ENCODE assay signal across 14 mouse cellular contexts in the genomic region with DNA sequence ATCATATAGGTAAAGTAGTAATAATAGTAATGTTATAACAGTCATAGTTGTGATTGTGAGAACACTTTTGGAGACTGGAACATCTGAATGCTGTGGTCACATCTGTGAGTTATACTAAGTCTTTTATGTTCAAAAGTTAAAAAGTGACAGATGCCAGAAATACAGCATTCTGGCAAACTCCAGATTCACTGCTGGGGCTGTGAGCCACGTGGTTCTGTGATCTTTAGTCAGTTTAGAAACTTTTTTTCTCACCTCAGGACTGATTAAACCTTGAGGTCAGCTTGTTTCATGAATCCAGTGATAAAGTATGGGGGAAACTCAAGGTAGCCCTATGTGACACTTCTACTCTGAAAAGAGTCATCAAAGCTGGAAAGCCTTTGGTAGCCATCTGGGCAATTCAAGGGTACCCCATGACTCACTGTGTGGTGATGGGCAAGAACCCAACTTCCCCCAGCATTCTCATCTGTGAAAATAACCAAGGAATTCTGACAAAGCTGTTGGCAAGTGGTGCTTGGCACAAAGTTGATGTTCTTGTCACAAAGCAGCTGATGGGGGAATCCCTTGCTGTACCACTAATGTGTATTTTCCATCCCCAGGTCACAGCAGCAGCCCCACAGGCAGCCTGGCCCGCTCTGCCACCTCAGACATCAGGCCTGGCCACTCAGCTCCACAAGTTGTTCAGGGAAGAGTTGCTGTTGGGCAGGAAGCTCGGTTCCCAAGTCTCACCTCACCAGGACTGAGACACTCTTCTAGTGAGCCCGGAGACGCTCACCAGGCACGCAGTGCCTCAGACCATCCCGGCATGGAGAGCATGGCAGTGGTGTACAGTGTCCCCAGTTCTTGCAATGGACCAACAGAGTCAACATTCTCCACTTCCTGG. TPM values are rescaled to one million over a fixed set of nuclear protein-coding genes. Genes with fewer than 3 reads are reported as not detected.
DNase-seq lines count a peak whose midpoint lies in the region; TF ChIP-seq lines count a peak whose summit lies in the region.
"Had no signal": no experiment of that assay in that cellular context is flagged by ENCODE, and none has a peak within 500 bp of the region (broad histone marks: within the 10 kb centered on the region; RNA-seq: fewer than 3 reads in every experiment).

No protein-coding gene starts in this region.

- no peak for TF ChIP-seq POLR2A in brain, embryonic 14.5 days (IDR thresholded peaks at IDR 0.05; ENCODE audit: borderline replicate concordance, extremely low read depth, insufficient read depth, insufficient read length, poor library complexity, severe bottlenecking)

- DNase-seq in adrenal gland, postnatal 14 days = peak; percentile 54
- DNase-seq in adrenal gland, postnatal 4 days (ENCODE audit: low spot score in 2 of 2) = no peak
- peak; percentile 81 for DNase-seq in heart, adult 11 months
- no peak for DNase-seq in heart, postnatal 4 days
- DNase-seq in layer of hippocampus, adult 9-11 months = peak; percentile 36
- DNase-seq in layer of hippocampus, postnatal 36 days = no peak
- DNase-seq in brain, embryonic 14.5 days (ENCODE audit: low read depth) = peak; percentile 34
- DNase-seq in B cell, adult 2 months = no peak
- DNase-seq: adrenal gland, postnatal 10 days; gastrocnemius, postnatal 14 days; kidney, adult 11 months; liver, postnatal 0 days; lung, postnatal 36 days; right cerebral cortex, postnatal 14 days had no signal

- no peak for TF ChIP-seq CTCF in brain, embryonic 14.5 days (IDR thresholded peaks at IDR 0.05; ENCODE audit: borderline replicate concordance, extremely low read depth, insufficient read depth, insufficient read length)

RNA-seq across cellular contexts. Expression of gene Rtl5, which starts 6.0 kb away (rescaled TPM):
- total RNA-seq in adrenal gland, postnatal 14 days (2021) = 7.8 and 11.4 TPM in 2 replicates
- total RNA-seq in adrenal gland, postnatal 4 days (2021) = 10 to 100 TPM; 14.7 to 16.1 TPM
- total RNA-seq in heart, postnatal 4 days (2021) = 1 to 10 TPM; 3.9 to 4.2 TPM
- total RNA-seq in layer of hippocampus, postnatal 36 days (2021) = 10 to 100 TPM in 1 of 2 experiments, 1 to 10 TPM in 1; 10.0 to 12.1 TPM
- polyA plus RNA-seq in brain, embryonic 14.5 days (2012; rRNA removed) = 64.7 and 82.5 TPM in 2 replicates

RNA-seq across cellular contexts. Expression of gene Pin4, which starts 42.1 kb away (rescaled TPM):
- 68.7 and 82.7 TPM in 2 replicates for total RNA-seq in adrenal gland, postnatal 14 days (2021)
- total RNA-seq in adrenal gland, postnatal 4 days (2021) = 10 to 100 TPM; 39.8 to 45.8 TPM
- 10 to 100 TPM; 19.8 to 26.9 TPM for total RNA-seq in heart, postnatal 4 days (2021)
- total RNA-seq in layer of hippocampus, postnatal 36 days (2021) = 10 to 100 TPM; 33.5 to 35.8 TPM
- polyA plus RNA-seq in brain, embryonic 14.5 days (2012; rRNA removed) = 38.2 and 39.8 TPM in 2 replicates

Comparison
In these comparisons a context has a peak if more than half of its experiments do, and no peak if none do; other contexts are left out.
1. DNase-seq: peak in adrenal gland, postnatal 14 days (single experiment), heart, adult 11 months (single experiment), layer of hippocampus, adult 9-11 months (single experiment) and brain, embryonic 14.5 days (single experiment); none in adrenal gland, postnatal 4 days (0 of 2), heart, postnatal 4 days (single experiment), layer of hippocampus, postnatal 36 days (0 of 2) and B cell, adult 2 months (0 of 2).